Mouse (Mus musculus) forebrain, embryonic 11.5 days (tissue): ENCODE data around the gene Rimklb. TPM values are rescaled to one million over a fixed set of nuclear protein-coding genes. Genes with fewer than 3 reads are reported as not detected.
"Not testable (repeated sequence)": the region's sequence is repeated elsewhere in the genome, so short reads cannot be mapped to it uniquely, and the experiment has no call there.

Experiments used
- ATAC-seq: fragments of 200-750 bp; cut with Nextera tagmentation; replicated peaks from 2 replicates; pipeline ENCODE4 v1.8.0; 2017; ENCODE audit warnings: moderate TSS enrichment; ENCODE audit not compliant: low FRiP score
- DNase-seq: peaks from one replicate; pipeline ENCODE4 v3.0.0-alpha.2; 2017; ENCODE audit warnings: low spot score
- H3K27ac ChIP-seq: fragments of 300-500 bp; sonication (generic); 2 replicates; pipeline ENCODE4 v1.5.1; 2014; ENCODE audit warnings: low read depth, low read length
- H3K27me3 ChIP-seq: fragments of 300-500 bp; sonication (generic); 2 replicates; pipeline ENCODE4 v1.6.1; 2014; ENCODE audit warnings: mild to moderate bottlenecking, low read length, mixed read lengths; ENCODE audit not compliant: control insufficient read depth, insufficient read depth
- H3K36me3 ChIP-seq: fragments of 300-500 bp; sonication (generic); 2 replicates; pipeline ENCODE4 v1.6.1; 2014; ENCODE audit warnings: mild to moderate bottlenecking, low read length, moderate library complexity, mixed read lengths; ENCODE audit not compliant: control insufficient read depth, insufficient read depth
- H3K4me1 ChIP-seq: fragments of 300-500 bp; sonication (generic); replicated peaks from 2 replicates; pipeline ENCODE4 v1.6.1; 2014; ENCODE audit warnings: low read length, mixed read lengths; ENCODE audit not compliant: control insufficient read depth, insufficient read depth
- H3K4me2 ChIP-seq: fragments of 300-500 bp; sonication (generic); 2 replicates; pipeline ENCODE4 v1.6.1; 2014; ENCODE audit warnings: low read depth, mild to moderate bottlenecking, low read length, moderate library complexity, mixed read lengths; ENCODE audit not compliant: severe bottlenecking
- H3K4me3 ChIP-seq: fragments of 300-500 bp; sonication (generic); 2 replicates; pipeline ENCODE4 v1.5.1; 2014; ENCODE audit warnings: low read depth, low read length
- H3K9ac ChIP-seq: fragments of 300-500 bp; sonication (generic); 2 replicates; pipeline ENCODE4 v1.6.1; 2014; ENCODE audit warnings: low read length
- H3K9me3 ChIP-seq: fragments of 300-500 bp; sonication (generic); 2 replicates; pipeline ENCODE4 v1.6.1; 2016; ENCODE audit warnings: low read length, mixed read lengths; ENCODE audit not compliant: control insufficient read depth
- WGBS: fragments of 180-500 bp; shearing (Covaris S2); extraction: QIAGEN DNeasy Blood & Tissue Kit; methylation state at CpG from one replicate; pipeline ENCODE4 v1.1.7; 2014; 5-methylcytosine and 5-hydroxymethylcytosine counted together
- polyA plus RNA-seq: library from polyadenylated mRNA; unstranded; fragments of >200 nt; fragmentation: Nextera tagmentation; extraction: Ambion mirVana; gene quantifications from 2 replicates; pipeline ENCODE4 v1.2.1, GENCODE M21; 2014

Rimklb gene
- polyA plus RNA-seq, 1 experiment from 2014 or later: 62.9 TPM

GRCm38 (mm10) chr6:122531466-122532174 lies 33.1 kb upstream of the Rimklb start:
- H3K27me3 ChIP-seq: no peaks in the 10 kb centered on the region
- no peak overlapping the region for H3K27ac ChIP-seq
- H3K4me3 ChIP-seq: no peak overlapping the region
- peaks cover 2% of the 10 kb centered on the region; the same call in 1 of the 2 replicates for H3K4me1 ChIP-seq
- H3K36me3 ChIP-seq: no peaks in the 10 kb centered on the region
- no peak overlapping the region for H3K4me2 ChIP-seq
- no peak for DNase-seq
- no peak for ATAC-seq
- WGBS: 75% methylated on average over 8 of the region's 8 CpGs
- H3K9ac ChIP-seq: no peak overlapping the region
- H3K9me3 ChIP-seq: no peaks in the 10 kb centered on the region

DNA sequence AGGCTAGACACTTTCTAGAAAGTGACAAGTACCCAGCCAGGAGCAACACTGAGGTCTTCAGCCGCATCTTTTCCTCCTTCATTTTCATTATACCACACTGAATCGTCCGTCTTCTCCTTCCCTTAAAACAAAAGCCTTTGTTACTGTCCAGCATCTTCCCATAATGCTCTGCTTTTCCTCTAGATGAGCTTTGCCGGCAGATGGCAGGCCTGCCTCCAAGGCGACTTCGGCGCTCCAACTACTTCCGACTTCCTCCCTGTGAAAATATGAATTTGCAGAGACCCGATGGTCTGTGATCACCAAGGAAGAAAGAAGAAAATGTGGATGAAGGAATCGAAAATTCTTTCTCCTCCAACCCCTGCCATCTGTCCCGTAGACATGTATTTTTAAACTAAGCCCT lies 29.6 kb upstream of the Rimklb start:
- no peak overlapping the region for H3K4me3 ChIP-seq
- ATAC-seq (no peak), DNase-seq (no peak)
- no peaks in the 10 kb centered on the region for H3K27me3 ChIP-seq
- H3K9ac ChIP-seq: no peak overlapping the region
- no peaks in the 10 kb centered on the region for H3K9me3 ChIP-seq
- H3K4me2 ChIP-seq: no peak overlapping the region
- no peak overlapping the region for H3K27ac ChIP-seq
- peaks cover 2% of the 10 kb centered on the region; the same call in 1 of the 2 replicates for H3K4me1 ChIP-seq
- 83% methylated on average over 11 of the region's 11 CpGs for WGBS
- no peaks in the 10 kb centered on the region for H3K36me3 ChIP-seq

GRCm38 (mm10) chr6:122527596-122527995 lies 29.0 kb upstream of the Rimklb start:
- Histone ChIP-seq H3K9me3 (no peaks in the 10 kb centered on the region), H3K9ac (no peak overlapping the region), H3K4me2 (no peak overlapping the region), H3K36me3 (no peaks in the 10 kb centered on the region), H3K4me3 (no peak overlapping the region), H3K4me1 (no peaks in the 10 kb centered on the region), H3K27me3 (no peaks in the 10 kb centered on the region), H3K27ac (no peak overlapping the region)
- 72% methylated on average over 12 of the region's 12 CpGs for WGBS
- ATAC-seq (no peak), DNase-seq (no peak)

DNA sequence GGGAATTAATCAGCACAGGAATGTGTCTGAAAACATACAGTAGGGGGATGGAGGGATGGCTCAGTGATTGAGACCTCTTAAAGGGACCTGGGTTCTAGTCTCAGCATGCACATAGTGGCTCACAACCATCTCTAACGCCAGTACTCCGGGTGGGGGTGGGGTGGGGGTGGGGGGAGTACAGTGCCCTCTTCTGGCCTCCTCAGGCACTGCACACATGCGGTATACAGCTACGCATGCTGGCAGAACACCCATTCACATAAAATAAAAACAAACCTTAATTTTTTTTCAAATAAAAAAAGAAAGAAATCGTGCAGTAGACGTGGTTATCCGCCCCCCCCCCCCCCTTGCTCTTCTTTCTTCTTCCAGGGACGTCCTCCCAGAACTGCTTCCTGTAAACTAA lies 24.7 kb upstream of the Rimklb start:
- no peak overlapping the region for H3K9ac ChIP-seq
- H3K4me1 ChIP-seq: no peaks in the 10 kb centered on the region
- H3K36me3 ChIP-seq: no peaks in the 10 kb centered on the region
- DNase-seq (no peak), ATAC-seq (no peak)
- H3K27ac ChIP-seq: no peak overlapping the region
- H3K4me3 ChIP-seq: no peak overlapping the region
- H3K9me3 ChIP-seq: no peaks in the 10 kb centered on the region
- no peaks in the 10 kb centered on the region for H3K27me3 ChIP-seq
- no peak overlapping the region for H3K4me2 ChIP-seq
- WGBS: 85% methylated on average over 8 of the region's 8 CpGs

- H3K27me3 ChIP-seq: no peaks in the 10 kb centered on the region
- no peaks in the 10 kb centered on the region for H3K9me3 ChIP-seq
- no peak overlapping the region for H3K9ac ChIP-seq
- ATAC-seq: peak; percentile 63; the same call in 1 of the 2 replicates
- no peak overlapping the region for H3K4me2 ChIP-seq
- no peak overlapping the region for H3K4me3 ChIP-seq
- no peaks in the 10 kb centered on the region for H3K36me3 ChIP-seq
- no peaks in the 10 kb centered on the region for H3K4me1 ChIP-seq
- DNase-seq: no peak
- 72% methylated on average over 9 of the region's 9 CpGs for WGBS
- no peak overlapping the region for H3K27ac ChIP-seq
These were observed 24.0 kb upstream of the Rimklb start for GRCm38 (mm10) chr6:122522595-122522994.

GRCm38 (mm10) chr6:122519384-122519783 lies 20.8 kb upstream of the Rimklb start:
- Histone ChIP-seq H3K27me3 (no peaks in the 10 kb centered on the region), H3K4me1 (no peaks in the 10 kb centered on the region), H3K4me3 (no peak overlapping the region), H3K4me2 (no peak overlapping the region), H3K9ac (no peak overlapping the region), H3K27ac (no peak overlapping the region), H3K36me3 (no peaks in the 10 kb centered on the region), H3K9me3 (no peaks in the 10 kb centered on the region)
- ATAC-seq (no peak), DNase-seq (no peak)
- 39% methylated on average over 2 of the region's 2 CpGs for WGBS

GRCm38 (mm10) chr6:122517668-122518067 lies 19.1 kb upstream of the Rimklb start:
- no peaks in the 10 kb centered on the region for H3K36me3 ChIP-seq
- no peak overlapping the region for H3K4me3 ChIP-seq
- H3K4me2 ChIP-seq: no peak overlapping the region
- DNase-seq (no peak), ATAC-seq (no peak)
- no peak overlapping the region for H3K27ac ChIP-seq
- no peaks in the 10 kb centered on the region for H3K27me3 ChIP-seq
- H3K9ac ChIP-seq: no peak overlapping the region
- no peaks in the 10 kb centered on the region for H3K9me3 ChIP-seq
- 90% methylated on average over 1 of the region's 1 CpGs for WGBS
- no peaks in the 10 kb centered on the region for H3K4me1 ChIP-seq

DNA sequence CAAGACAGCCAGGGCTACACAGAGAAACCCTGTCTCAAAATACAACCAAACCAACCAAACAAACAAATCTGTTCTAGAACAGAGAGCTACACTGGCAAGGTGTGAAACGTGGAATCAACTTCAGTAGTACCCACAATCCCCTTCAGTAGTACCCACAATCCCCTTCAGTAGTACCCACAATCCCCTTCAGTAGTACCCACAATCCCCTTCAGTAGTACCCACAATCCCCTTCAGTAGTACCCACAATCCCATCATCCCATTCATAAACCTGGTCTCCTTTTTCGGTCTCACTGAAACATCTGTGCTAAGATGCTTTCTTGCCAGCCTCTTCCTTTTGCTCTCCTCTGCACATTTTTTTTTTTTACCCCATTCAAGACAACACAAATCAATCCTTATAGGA lies 17.2 kb upstream of the Rimklb start:
- not testable (repeated sequence) for ATAC-seq, H3K27me3 ChIP-seq, H3K27ac ChIP-seq, H3K9ac ChIP-seq, H3K36me3 ChIP-seq, H3K9me3 ChIP-seq, DNase-seq, H3K4me1 ChIP-seq, H3K4me2 ChIP-seq, H3K4me3 ChIP-seq
- WGBS: 95% methylated on average over 2 of the region's 2 CpGs

GRCm38 (mm10) chr6:122514312-122514711 lies 15.8 kb upstream of the Rimklb start:
- Histone ChIP-seq H3K27ac (no peak overlapping the region), H3K27me3 (no peaks in the 10 kb centered on the region), H3K4me1 (no peaks in the 10 kb centered on the region), H3K4me2 (no peak overlapping the region), H3K9ac (no peak overlapping the region), H3K4me3 (no peak overlapping the region), H3K9me3 (no peaks in the 10 kb centered on the region), H3K36me3 (no peaks in the 10 kb centered on the region)
- DNase-seq (no peak), ATAC-seq (no peak)
- 86% methylated on average over 3 of the region's 3 CpGs for WGBS
